Mouse (Mus musculus) liver, adult 2 months (tissue): ENCODE data around the gene Wfdc11.

Experiments
- CTCF ChIP-seq: fragments of 200-500 bp; IDR thresholded peaks from 2 replicates; pipeline ENCODE4 v1.5.1; 2011; ENCODE audit warnings: low read depth, low read length, control low read depth
- POLR2A ChIP-seq: fragments of 200-500 bp; IDR thresholded peaks from 2 replicates; pipeline ENCODE4 v1.6.1; 2011; ENCODE audit warnings: low read length, control low read depth; ENCODE audit not compliant: insufficient read depth; ENCODE audit errors: extremely low read depth

GRCm38 (mm10) chr2:164715005-164715404 lies 41.1 kb upstream of the Wfdc11 start, which contains the start of gene Spint5:
- TF ChIP-seq CTCF, result no peak
- TF ChIP-seq POLR2A, result no peak
